Mouse (Mus musculus): ENCODE results near the gene Npepps.

- TF ChIP-seq CTCF (IDR thresholded peaks at IDR 0.05; ENCODE audit: control insufficient read depth, insufficient read depth, low read length) = no peak
- no peak for TF ChIP-seq POLR2A (IDR thresholded peaks at IDR 0.05; ENCODE audit: borderline replicate concordance, control insufficient read depth, low read depth, low read length)
Observed at GRCm38 (mm10) chr11:97191915-97192620, 88.4 kb downstream of the Npepps start.

Data from bone marrow, adult 2 months (tissue).